Mouse (Mus musculus): ENCODE measurements at regions not wholly inside any gene's neighbourhood (a gene's known extent, or its start where the extent isn't known, plus 50 kb on each side); places are given as distances from the start of the nearest gene placed in this dataset.

DNA sequence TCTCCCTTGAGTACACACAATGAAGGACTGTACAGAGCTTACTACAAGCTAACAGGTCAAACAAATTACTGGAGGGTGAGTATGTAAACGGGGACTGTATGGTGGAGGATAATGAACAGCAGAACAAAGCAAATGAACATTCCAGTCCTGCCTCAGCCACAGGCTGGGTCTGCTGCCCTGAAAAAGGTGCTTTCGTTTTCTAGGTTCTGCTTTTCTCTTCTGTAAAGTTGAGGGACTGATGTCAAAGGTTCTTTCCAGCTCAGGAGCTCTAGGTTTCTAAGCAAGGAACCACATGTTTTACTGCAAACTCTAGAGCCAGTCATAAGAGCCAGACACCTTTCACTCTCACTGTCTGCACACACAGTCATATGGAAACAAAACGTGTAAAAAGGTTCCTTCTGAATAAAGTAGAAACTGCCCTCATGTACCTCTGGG lies 106.1 kb upstream of the Ahr start:
- DNase-seq (ENCODE audit: low spot score): no peak

- DNase-seq (ENCODE audit: low spot score): no peak
Measured at GRCm38 (mm10) chr12:35623484-35623883, 88.6 kb upstream of the Ahr start.

DNA sequence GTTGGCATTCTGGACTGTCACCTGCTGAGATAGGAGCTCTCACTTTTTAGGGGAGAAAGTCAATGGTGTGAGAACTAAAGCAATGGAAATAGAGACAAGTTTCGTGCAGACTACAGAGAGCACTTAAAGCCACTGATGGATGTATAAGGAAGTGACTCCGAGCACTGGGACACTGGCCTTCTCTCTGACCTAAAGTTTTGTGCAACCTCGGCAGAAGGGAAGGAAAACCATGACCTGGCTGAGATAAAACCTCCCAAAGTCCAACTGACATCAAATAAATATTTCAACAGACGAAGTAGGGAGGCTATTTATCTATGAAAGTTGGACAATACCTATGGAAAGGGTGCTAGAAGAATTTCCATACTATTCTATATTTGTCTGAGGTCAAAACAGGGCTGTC lies 80.0 kb upstream of the Ahr start:
- DNase-seq (ENCODE audit: low spot score): no peak

DNA sequence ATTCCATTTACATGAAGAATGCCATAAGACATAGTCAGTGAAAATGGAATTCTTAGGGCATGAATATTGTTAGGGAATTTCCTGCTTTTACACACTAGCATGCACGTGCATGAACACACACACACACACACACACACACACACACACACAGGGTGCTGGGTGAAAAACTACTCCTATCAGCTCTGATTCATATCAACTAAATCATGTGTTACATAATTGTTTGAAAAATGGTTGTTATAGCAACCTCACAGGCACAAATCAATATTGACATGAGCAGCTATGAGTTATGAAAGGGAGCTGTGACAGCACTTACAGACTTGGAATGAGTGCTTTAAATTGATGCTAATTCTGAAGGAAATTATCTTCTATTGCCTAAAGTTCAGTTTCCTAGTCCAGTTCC lies 72.8 kb upstream of the Ahr start:
- DNase-seq (ENCODE audit: low spot score): no peak

DNA sequence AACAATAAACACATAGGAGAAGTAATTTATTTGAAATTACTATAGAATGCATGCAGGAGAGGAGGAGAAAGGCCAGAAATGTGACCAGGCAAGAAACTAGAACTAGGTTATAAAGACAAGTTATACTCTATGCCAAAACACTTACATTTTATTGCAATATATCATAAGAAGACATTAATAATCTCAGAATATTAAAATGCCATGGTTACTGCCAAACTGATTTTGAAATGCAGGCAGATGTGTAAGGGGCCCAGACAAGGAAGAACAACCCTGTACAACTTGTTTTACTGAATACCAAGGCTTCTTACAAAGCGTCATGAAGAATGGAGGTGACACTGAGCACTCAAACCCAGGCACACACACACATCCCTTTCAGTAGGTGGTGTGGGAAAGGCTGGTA lies 68.9 kb upstream of the Ahr start:
- no peak for DNase-seq (ENCODE audit: low spot score)

GRCm38 (mm10) chr12:35602589-35602988 lies 67.8 kb upstream of the Ahr start:
- DNase-seq (ENCODE audit: low spot score): no peak

DNA sequence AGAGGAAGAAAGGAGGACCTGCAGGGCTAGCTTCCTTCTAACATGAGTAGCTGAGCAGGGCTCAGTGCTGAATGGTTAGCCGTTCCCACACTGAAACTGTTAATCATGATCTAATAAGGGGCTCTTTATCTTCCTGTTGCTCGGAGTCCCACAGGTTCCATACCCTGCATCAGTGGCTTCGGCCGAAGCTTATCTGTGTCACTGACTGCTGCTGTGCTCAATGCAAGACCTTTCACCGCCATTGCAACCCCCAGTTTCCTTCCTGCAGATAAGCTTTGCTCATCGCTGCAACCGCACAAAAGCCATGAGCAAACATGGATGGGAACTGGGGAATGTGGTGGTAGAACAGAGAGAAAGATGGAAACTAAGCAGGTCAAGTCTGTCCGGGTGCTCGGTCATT lies 63.5 kb upstream of the Ahr start:
- no peak for DNase-seq (ENCODE audit: low spot score)

DNA sequence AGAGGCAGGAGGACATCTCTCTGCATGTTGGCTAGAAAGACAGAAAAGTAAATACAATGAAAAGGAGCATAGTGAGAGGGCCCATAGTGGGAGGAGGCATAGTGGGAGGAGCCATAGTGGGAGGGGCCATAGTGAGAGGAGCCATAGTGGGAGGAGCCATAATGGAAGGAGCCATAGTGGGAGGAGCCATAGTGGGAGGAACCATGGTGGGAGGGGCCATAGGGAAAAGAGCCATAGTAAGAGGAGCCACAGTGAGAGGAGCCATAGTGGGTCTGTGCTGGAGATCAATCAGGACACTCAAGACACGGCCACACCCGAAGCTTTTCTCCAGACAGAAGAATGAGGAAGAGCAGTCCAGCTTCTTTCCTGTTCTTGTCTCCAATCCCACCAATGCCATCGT lies 58.0 kb upstream of the Ahr start:
- no peak for DNase-seq (ENCODE audit: low spot score)
